Mouse (Mus musculus) cortical plate, adult 2 months (tissue): ENCODE data around the gene Mgll. TPM values are rescaled to one million over a fixed set of nuclear protein-coding genes. Genes with fewer than 3 reads are reported as not detected.

Experiments used
- H3K27ac ChIP-seq: fragments of 200-500 bp; 2 replicates; pipeline ENCODE4 v1.5.1; 2012; ENCODE audit warnings: low read length, control low read depth, inconsistent platforms; ENCODE audit not compliant: insufficient read depth
- H3K4me1 ChIP-seq: fragments of 200-500 bp; 2 replicates; pipeline ENCODE4 v1.6.1; 2011; ENCODE audit warnings: low read length; ENCODE audit not compliant: control insufficient read depth, insufficient read depth
- H3K4me3 ChIP-seq: fragments of 200-500 bp; 2 replicates; pipeline ENCODE4 v1.5.1; 2011; ENCODE audit warnings: mild to moderate bottlenecking, low read length, control low read depth; ENCODE audit not compliant: insufficient read depth
- CTCF ChIP-seq: fragments of 200-500 bp; IDR thresholded peaks from 2 replicates; pipeline ENCODE4 v1.5.1; 2011; ENCODE audit warnings: mild to moderate bottlenecking, control low read depth, low read length; ENCODE audit not compliant: insufficient read depth; ENCODE audit errors: extremely low read depth
- POLR2A ChIP-seq: fragments of 200-500 bp; IDR thresholded peaks from 2 replicates; pipeline ENCODE4 v1.6.1; 2011; ENCODE audit warnings: mild to moderate bottlenecking, low read length, control low read depth; ENCODE audit not compliant: insufficient read depth; ENCODE audit errors: extremely low read depth
- polyA plus RNA-seq: library from polyadenylated mRNA; depleted of rRNA; stranded (reverse); fragments of >200 nt; gene quantifications from 2 replicates; pipeline ENCODE4 v1.2.3, GENCODE M21; 2012

The Mgll gene
- polyA plus RNA-seq, 1 experiment: 220 TPM

GRCm38 (mm10) chr6:88715966-88716365 lies 8.2 kb upstream of the Mgll start:
- H3K4me1 ChIP-seq: no peaks in the 10 kb centered on the region
- no peak for TF ChIP-seq POLR2A
- no peak for TF ChIP-seq CTCF
- H3K27ac ChIP-seq: no peak overlapping the region
- H3K4me3 ChIP-seq: no peak overlapping the region

DNA sequence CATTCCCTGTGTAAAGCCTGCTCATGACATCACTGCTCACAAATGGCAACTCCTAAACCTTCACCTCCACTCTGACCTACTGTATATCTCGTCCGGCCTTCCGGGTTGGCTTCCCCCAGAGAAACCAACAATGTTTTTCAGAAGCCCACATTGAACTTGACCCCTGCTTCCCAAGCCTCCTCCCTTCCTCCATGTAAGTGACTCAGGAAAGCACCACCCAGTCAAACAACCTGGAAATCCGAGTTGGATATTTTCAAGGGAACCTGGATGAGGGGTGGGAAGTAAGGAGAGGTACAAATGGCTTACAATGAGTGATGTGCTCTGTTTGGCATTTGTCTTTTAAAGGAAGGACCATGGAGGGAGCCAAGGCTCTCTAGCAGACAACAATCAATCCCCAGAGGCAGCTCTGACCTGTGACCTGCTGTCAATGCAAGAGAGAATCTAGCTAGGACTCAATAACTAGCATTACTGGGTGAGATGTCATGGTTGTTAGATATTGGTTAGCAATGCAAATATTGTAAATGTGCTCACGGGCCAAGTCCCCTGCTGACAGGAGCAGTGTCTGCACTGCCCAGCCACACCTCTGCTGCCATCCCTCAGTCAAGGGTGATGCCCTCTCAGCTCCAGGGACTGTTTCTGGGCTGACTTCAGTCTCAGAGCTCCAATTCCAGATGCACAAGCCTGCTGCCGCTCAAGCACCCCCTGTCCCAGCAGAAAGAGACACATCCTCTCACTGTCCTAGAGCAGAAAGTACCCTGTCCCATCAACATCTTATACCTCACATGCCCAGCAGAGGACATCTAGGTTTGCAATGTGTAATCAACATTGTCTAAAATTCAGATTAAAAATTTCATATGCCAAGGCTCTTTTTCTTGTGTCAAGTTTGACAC lies 6.8 kb upstream of the Mgll start:
- no peak overlapping the region for H3K4me3 ChIP-seq
- no peaks in the 10 kb centered on the region for H3K4me1 ChIP-seq
- H3K27ac ChIP-seq: no peak overlapping the region
- TF ChIP-seq POLR2A: no peak
- TF ChIP-seq CTCF: no peak

DNA sequence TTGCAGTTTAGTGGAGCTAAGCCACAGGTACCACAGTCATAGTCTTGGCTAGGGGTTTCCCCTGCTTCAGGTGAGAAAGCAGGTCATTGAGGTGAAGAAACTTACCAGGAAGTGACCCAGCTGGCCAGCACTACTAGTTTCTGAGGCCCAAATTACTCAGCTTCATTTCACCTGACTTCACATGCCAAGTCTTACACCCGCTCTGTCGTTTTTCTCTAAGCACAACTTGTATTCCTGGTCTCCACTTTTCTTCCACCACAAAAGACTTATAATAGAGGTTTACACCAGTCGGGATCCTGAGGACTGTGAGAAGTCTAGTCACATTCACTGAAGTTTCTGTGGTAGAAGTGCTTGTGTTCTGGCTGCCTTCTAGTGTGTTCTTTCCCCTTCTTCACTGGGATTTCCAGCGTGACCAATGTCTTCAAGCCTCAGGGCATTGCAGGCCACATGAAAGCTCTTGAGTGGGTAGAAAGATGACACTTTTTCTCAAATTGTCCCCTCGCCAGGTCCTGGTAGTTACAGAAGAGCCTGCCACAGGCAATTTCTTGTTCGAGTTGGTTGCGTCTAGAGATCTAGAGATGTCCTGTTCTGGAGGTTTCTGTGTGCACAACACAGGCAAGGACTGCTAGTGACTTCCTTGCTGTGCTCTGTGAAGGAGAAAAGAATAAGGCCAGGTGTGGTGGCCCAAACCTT lies 6.0 kb upstream of the Mgll start:
- H3K27ac ChIP-seq: no peak overlapping the region
- no peak for TF ChIP-seq POLR2A
- no peak for TF ChIP-seq CTCF
- H3K4me1 ChIP-seq: no peaks in the 10 kb centered on the region
- no peak overlapping the region for H3K4me3 ChIP-seq

- no peak overlapping the region for H3K4me3 ChIP-seq
- no peak for TF ChIP-seq CTCF
- TF ChIP-seq POLR2A: no peak
- H3K4me1 ChIP-seq: 0 out of 2 replicates have a peak, but pooled peaks cover 1% of the 10 kb centered on the region
- H3K27ac ChIP-seq: no peak overlapping the region
Observed at GRCm38 (mm10) chr6:88721059-88721458, 3.2 kb upstream of the Mgll start.

GRCm38 (mm10) chr6:88722906-88723305 lies 1.3 kb upstream of the Mgll start:
- Histone ChIP-seq H3K27ac (no peak overlapping the region), H3K4me3 (no peak overlapping the region), H3K4me1 (0 out of 2 replicates have a peak, but pooled peaks cover 3% of the 10 kb centered on the region)
- TF ChIP-seq POLR2A (no peak), CTCF (no peak)

GRCm38 (mm10) chr6:88723806-88724312 lies 353 bp upstream of the Mgll start:
- Histone ChIP-seq H3K4me3 (peak overlapping the region; percentile 99), H3K27ac (no peak overlapping the region), H3K4me1 (0 out of 2 replicates have a peak, but pooled peaks cover 3% of the 10 kb centered on the region)
- TF ChIP-seq CTCF (no peak), POLR2A (no peak)

GRCm38 (mm10) chr6:88725590-88725989 lies 1.4 kb downstream of the Mgll start:
- TF ChIP-seq CTCF (peak; percentile 12; the same call in 1 of the 2 replicates), POLR2A (no peak)
- Histone ChIP-seq H3K4me3 (peak overlapping the region; percentile 99), H3K4me1 (peaks cover 6% of the 10 kb centered on the region; the same call in 1 of the 2 replicates), H3K27ac (peak overlapping the region; percentile 31; the same call in 1 of the 2 replicates)

DNA sequence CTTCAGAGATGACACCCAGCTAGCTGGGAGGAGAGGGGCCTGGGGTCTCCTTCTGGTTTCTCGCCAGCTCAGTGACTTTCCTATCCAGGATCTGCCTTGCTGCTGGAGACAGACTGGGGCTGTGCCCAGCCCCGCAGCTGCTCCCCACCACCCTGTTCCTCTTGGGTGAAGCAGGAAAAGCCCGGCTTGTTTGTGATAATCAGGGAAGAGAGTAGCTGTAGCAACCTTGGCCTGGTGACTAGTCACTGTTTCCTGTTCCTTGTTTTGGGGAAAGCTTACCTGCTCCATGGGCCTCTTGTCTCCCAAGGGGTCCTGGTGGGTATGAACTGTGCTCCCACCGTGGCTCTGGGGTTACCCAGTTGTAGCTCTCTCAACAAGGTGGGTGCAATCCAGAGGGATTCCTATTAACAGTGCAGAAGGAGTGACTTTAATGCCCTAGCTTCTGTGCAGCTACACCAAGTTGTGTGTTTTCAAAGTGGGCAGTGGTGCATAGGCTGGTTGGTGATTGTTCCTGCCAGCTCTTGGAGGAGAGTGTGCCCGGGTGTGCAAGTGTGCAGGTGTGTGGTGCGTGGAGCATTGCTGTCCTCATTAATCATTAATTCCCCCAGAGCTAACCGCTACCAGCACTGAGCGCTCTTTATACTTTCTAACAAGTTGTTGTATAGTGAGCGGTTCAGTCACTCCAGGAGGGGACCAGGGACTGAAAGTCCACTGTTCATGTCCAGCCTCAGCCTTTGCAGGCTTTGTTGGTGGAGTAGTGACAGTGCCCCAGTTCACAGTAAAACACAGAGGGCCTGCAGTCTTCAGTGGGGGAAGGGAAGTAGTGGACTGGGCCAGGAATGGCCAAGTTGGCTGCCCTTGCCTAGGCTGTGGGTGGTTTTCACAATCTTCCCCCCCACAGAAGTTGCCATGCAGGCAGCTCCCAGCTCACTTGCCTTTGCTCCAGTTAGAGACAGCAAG lies 2.3 kb downstream of the Mgll start:
- TF ChIP-seq POLR2A (0 out of 2 replicates have a peak, but pooled peaks have one; percentile 14), CTCF (no peak)
- H3K4me3 ChIP-seq: peak overlapping the region; percentile 99
- peak overlapping the region; percentile 76 for H3K27ac ChIP-seq

More for the DNA sequence above, 2.3 kb downstream of the Mgll start:
- H3K4me1 ChIP-seq: peaks cover 10% of the 10 kb centered on the region
